Mouse (Mus musculus): ENCODE data around the gene Pum1. TPM values are rescaled to one million over a fixed set of nuclear protein-coding genes. Genes with fewer than 3 reads are reported as not detected.

Gene Pum1
- total RNA-seq, 1 experiment from 2014 or later = 44.2 TPM

DNA sequence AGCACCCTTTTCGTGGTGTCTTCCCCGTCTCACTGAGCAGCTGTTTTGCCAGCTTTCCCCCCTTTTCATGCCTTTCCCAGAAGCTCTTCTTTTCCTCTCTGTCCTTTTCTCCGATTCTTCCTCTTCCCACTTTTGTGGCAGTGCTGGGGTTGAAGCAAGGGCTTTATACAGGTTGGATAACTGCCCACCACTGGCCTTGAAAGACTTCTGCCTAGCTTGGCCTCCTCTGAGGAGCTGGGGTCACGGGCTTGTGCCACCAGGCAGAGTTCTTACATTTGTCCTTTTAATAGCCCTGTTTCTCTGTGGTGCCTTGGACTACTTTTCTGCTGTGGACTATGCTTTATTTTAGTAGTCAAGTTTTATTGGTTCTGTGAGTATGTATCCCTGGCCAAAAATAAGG, 103.8 kb downstream of the Pum1 start:
- no peak for ATAC-seq (replicated peaks; ENCODE audit: insufficient number of reproducible peaks, low FRiP score, low TSS enrichment, poor library complexity, severe bottlenecking)

DNA sequence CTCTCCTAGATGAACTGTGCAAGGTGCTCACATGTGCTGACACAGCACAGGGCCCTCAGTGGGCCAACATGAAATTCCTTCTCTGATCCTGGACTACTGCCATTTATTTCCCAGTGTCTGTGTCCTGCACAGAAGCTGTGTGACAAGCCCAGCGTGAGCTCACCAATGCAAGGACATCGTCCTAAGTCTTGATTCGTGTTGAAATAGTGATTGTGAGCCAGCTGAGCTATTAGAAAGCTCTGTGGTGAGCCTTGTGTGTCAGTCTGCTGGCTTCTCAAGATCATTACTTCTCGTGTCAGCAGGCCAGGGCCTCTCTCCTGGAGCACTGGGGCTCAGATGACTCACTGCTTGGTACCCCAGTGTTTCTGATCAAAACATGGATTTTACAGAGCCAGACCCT, 110.8 kb downstream of the Pum1 start:
- no peak for ATAC-seq (replicated peaks; ENCODE audit: insufficient number of reproducible peaks, low FRiP score, low TSS enrichment, poor library complexity, severe bottlenecking)

DNA sequence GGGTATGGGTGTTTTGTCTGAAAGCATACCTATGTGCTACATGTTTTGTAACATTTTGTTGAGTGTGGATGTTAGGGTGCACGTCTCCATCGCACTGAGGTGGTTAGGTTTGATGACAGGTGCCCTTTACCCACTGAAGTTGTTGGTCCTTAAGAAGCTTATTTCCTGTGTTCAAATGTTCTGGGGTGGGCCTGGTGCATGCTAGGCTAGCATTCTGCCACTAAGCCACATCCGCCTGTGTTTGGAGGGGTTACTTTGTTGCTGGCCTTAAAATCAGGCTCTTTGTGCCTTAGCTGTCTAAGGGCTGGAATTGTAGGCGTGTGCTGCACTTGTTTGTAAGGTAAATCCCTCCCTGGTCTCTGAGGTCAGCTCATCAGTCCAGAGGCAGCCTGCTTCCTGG, 111.7 kb downstream of the Pum1 start:
- ATAC-seq (replicated peaks; ENCODE audit: insufficient number of reproducible peaks, low FRiP score, low TSS enrichment, poor library complexity, severe bottlenecking) = no peak

DNA sequence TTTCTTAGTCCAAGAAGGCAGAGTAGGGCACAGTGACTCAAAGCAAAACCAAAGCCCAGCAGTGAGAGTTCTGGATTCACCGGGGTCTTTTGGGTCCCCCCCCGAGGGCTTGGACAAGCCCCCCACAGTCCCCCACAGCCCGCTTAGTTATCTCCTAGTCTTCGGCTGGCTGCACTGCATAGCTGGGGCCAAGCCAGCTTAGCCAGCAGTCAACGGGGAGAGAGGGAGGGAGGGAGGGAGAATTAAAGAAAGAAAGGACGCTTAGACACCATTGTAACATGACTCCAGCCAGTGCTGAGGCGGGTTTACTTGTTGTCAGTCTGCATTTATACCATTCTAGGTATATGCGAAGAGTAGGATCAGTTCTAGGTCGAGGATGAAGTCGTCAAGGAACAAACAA, 114.5 kb downstream of the Pum1 start:
- no peak for ATAC-seq (replicated peaks; ENCODE audit: insufficient number of reproducible peaks, low FRiP score, low TSS enrichment, poor library complexity, severe bottlenecking)

DNA sequence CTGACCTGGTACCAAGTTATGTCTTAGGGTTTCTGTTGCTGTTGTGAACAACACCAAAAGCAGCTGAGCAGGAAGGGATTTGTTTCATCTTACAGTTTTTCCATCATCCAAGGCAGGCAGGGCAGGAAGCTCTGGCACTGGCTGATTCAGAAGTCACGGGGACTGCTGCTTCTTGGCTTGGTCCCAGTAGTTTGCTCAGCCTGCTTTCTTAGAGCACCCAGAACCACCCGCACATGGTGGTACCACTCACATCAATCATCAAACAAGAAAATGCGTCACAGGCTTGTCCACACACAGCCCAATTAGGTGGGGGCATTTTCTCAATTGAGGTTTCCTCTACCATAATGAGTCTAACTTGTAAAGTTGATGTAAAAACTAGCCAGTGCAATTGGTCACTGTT, 115.9 kb downstream of the Pum1 start:
- no peak for ATAC-seq (replicated peaks; ENCODE audit: insufficient number of reproducible peaks, low FRiP score, low TSS enrichment, poor library complexity, severe bottlenecking)

DNA sequence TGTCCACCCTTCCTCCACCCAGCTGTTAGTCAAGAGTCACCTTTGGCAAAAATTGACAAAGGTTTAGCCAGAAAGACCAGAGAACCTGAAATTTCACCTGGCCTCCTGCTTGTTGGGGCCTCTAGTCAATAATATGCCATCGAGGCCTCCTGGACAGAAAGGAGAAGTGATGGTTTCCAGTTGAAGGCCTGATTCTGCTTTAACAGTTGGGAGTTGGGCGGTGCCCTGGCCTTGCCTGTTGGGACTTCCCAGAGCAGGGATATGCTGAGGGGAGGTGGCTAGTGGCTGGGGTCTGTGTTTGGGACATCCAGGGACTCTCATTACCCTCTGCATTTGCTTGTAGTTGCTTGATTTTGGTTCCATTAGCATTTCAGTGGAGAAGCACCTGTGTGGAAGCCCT, 119.4 kb downstream of the Pum1 start:
- ATAC-seq (replicated peaks; ENCODE audit: insufficient number of reproducible peaks, low FRiP score, low TSS enrichment, poor library complexity, severe bottlenecking) = 0 out of 2 replicates have a peak, but pooled peaks have one; percentile 24

DNA sequence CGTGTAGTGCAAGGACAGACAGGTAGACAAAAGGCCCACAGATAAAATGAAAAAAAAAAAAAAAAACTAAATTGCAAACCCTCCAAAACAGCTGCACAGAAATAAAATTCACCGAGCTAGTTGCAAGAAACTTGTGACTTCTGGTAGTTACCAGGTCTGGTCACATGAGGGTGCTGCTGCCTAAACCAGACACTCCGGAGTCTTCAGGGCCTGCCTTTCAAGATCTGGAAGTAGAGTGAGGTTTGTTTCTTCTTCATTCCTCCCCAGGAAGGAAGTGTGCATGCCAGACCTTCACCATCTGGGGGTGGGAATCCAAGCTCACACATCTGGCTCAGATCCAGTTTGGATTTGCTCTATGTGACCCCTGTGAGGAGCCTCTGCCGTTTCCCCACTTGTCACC, 121.6 kb downstream of the Pum1 start:
- ATAC-seq (replicated peaks; ENCODE audit: insufficient number of reproducible peaks, low FRiP score, low TSS enrichment, poor library complexity, severe bottlenecking) = 0 out of 2 replicates have a peak, but pooled peaks have one; percentile 29

DNA sequence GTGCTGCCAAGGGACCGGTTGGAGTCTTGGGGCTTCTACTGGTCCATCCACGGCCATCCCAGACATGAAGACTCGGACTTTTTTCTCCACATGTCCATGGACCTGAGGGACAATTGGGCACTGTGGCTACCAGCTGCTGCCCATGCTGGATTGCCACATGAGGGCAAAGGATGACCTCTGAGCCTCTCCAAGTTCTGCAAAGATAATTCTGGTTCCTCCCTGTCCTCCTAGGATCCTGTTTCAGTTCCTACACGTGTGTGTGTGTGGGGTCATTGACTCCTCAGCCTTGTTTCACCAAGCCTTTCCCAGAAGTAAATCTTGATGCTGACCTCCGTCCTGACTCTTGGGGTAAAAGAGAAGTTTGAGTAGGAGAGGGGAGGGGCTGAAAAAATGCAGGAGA, 124.4 kb downstream of the Pum1 start:
- ATAC-seq (replicated peaks; ENCODE audit: insufficient number of reproducible peaks, low FRiP score, low TSS enrichment, poor library complexity, severe bottlenecking) = peak; percentile 64

DNA sequence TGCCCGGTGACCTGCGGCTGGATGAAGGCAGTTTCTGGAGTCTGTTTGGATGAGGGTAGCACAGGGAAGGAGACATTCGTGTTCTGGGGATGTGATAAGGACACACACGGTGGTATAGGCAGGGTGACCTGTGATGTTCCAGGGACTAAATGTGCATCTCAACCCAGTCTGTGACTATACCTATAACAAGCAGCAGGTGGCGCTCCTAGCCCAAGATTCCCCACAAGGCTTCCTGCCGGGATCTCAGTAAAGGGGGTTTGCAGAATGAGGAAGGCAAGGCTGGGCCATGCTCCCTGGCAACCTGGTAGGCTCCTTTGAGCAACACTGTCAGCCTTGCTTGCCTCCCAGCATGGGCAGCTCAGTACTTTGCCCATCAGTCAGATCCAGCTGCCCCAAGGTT, 127.1 kb downstream of the Pum1 start:
- peak; percentile 48 for ATAC-seq (replicated peaks; ENCODE audit: insufficient number of reproducible peaks, low FRiP score, low TSS enrichment, poor library complexity, severe bottlenecking)

DNA sequence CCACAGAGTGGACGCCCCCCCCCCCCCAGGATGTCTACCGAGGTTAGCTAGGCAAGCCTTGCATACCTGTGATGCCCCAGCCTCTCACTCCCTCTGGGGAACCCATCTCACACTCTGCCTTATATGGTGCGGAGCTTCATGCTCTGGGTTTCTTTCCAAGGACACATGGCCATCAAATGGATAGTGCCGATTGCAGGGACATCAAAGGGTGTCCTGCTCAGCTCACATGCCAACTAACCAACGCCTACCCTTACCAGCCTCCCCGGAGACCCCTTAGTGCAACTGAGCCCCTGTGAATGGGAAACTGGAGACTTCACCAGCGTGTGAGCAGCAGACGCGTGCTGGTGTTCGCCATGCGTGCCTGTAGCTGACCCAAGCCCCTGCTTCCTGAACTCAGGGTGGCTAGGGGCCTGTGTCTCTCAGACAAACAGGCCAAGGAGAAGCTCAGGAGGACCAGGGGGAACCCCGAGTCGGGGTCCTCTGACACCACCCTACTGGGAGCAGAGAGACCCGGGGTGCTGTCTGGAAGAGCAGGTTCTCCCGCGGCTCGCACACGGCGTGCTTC, 128.8 kb downstream of the Pum1 start:
- no peak for ATAC-seq (replicated peaks; ENCODE audit: insufficient number of reproducible peaks, low FRiP score, low TSS enrichment, poor library complexity, severe bottlenecking)

DNA sequence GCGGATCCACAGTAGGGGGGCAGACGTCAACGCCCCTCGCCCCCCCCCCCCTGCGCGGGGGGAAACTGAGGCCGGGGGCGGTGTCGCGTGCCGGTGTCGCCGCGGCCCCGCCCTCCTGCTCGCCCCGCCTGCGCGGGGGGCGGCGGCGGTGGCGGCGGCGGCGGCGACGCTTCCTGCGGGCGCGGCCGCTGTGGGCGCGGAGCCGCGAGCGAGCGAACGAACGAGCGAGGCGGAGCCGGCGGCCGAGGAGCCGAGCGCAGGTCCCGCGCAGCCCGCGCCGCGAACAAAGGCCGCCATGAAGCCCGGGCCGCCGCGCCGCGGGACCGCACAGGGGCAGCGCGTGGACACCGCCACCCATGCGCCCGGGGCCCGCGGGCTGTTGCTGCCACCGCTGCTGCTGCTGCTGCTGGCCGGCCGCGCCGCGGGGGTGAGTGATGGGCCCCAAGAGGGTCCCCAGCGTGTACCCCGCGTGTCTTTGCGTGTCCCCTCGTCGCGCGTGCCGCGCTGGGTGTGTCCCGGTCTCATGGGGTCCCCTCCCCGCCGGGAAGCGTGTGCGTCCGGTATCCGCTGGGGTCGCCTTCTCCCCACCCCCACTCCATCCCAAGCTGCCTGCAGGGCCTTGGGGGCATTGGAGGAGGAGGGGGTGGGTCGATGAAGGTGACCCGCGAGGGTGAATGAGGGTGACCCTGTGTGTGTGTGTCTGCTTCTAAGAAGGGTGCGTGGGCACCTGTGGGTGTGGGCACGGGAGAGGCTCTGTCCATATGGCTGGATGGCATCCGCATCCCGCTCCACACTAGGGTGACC, 129.5 kb downstream of the Pum1 start, which contains the start of gene Sdc3:
Sdc3 (plus strand) TSS at position 162 of the 804 bp plus-strand sequence.
- no peak for ATAC-seq (replicated peaks; ENCODE audit: insufficient number of reproducible peaks, low FRiP score, low TSS enrichment, poor library complexity, severe bottlenecking)

DNA sequence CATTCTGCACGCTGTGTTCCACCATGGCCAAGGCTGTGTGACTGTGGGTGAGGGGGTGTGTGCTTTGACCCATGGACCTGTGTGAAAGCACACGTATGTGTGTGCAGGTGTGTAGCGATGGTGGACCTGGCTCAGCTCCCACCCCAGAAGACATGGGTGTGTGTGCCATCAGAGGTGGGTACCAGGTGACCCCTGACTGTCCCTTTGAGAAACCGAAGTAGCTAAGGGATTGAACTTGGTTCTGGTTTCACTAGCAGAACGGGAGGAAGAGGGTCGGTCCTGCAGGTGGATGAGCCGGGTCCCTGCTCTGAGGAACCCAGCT, 130.0 kb downstream of the Pum1 start:
- ATAC-seq (replicated peaks; ENCODE audit: insufficient number of reproducible peaks, low FRiP score, low TSS enrichment, poor library complexity, severe bottlenecking) = no peak

DNA sequence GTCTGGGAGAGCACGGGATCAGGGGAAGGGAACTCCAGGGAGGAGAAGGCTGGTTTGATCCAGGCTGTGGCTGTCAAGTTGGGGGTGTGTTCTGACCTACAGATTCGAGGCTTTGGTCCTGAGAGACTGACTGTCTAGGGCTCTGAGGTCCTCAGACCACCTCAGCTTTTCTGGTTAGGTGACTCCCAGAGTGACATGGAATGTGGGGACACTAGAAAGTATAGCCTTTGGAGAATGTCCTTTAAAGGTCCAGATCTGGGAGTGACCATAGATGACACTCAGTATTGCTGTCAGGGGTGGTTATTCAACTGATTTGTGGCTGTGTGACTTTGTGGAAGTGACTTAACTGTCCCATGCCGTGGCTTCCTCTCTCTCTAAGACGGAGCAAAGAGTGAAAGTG, 131.7 kb downstream of the Pum1 start:
- peak; percentile 20 for ATAC-seq (replicated peaks; ENCODE audit: insufficient number of reproducible peaks, low FRiP score, low TSS enrichment, poor library complexity, severe bottlenecking)

DNA sequence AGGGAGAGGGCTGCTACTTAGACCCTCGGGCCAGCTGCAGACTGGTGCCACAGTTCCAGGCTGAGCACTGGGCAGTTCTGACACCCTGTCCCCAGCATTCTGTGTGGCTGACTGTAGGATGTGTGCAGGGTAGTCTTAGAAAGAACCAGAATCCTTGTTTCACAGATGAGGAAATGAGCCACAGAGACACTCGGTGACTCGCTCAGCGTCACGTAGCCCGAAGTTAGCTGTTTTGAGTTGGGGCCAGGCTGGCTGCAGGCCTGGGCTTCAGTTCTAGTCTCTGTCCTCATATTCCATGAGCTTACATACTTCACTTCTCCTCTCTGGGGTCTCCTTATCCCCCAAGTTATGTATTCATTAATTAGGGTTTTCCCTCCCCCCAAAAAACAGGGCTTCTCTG, 132.8 kb downstream of the Pum1 start:
- ATAC-seq (replicated peaks; ENCODE audit: insufficient number of reproducible peaks, low FRiP score, low TSS enrichment, poor library complexity, severe bottlenecking) = no peak

DNA sequence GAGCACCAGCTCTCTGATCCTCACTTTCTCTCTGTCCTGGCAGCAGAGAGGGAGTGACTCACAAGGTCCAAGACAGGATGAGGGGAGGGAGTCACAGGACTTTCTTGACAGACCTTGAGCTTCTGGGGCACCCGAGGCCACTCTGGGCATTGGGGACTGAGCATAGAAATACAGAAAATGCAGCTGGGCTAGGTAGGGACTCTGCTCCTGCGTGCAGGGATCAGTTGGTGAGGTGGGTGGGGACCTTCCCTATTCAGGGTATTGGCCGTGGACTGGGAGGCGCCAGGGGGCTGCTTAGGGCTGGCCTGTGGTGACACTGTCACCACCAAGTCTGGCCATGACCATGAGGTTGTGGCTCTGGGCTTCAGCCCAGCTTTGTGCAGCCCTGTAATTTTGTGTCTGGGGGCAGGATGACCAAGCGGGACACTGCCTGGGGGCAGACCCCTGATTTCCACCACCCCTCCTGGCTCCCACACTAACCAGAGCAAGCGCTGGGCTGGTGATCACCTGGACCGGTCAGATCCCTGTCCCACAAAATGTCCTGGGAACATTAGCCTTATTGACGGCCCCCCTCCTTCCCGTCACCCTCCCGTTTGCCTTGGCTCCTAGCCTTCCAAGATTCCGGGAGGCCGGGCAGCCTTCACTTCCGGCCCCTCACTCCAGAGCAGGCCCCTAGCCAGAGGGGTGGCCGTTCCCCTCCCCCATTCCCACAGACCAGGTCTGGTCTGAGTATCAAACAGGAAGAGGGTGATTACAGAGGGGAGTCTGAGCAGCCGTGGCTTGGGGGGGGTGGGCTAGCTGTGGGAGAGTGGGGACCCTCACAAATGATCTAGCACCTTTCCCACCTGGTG, 134.3 kb downstream of the Pum1 start:
- no peak for ATAC-seq (replicated peaks; ENCODE audit: insufficient number of reproducible peaks, low FRiP score, low TSS enrichment, poor library complexity, severe bottlenecking)

DNA sequence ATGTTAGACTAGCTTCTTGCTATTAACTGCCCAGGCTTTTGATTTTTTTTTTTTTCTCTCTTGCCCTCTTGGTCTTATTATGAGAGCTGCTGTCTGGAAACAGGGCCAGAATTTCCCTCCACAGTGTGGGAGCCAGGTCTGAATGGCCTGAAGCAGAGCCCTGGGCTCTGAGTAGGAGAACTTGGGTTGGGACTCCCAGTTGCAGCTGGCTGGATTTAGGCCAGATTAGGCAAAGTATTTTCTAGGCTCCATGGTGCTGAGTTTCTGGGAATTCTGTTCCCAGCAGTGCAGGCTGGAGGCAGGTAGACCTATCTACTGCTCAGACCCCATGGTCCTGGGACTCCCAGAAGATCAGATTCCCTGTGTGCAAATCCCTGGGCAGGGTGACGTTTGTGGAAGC, 135.3 kb downstream of the Pum1 start:
- ATAC-seq (replicated peaks; ENCODE audit: insufficient number of reproducible peaks, low FRiP score, low TSS enrichment, poor library complexity, severe bottlenecking) = no peak

DNA sequence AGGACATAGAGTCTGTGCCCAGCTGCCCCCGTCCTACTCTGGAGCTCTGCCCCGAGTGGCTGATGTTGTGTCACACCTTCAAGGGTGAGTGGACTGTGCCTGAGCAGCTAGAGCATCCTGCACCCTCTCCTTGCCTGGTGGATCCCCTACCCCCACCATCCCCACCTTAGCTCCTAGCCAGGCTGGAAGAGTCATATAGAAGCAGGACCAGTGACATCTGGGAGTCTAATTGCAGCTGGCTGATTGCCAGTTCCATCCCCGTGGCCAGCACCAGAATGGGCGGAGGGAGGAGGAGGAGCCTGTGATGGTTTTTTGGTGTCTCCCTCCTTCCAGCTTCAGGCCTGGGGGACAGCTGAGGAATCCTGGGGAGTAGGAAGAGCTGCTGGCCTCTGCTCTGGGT, 136.0 kb downstream of the Pum1 start:
- no peak for ATAC-seq (replicated peaks; ENCODE audit: insufficient number of reproducible peaks, low FRiP score, low TSS enrichment, poor library complexity, severe bottlenecking)

DNA sequence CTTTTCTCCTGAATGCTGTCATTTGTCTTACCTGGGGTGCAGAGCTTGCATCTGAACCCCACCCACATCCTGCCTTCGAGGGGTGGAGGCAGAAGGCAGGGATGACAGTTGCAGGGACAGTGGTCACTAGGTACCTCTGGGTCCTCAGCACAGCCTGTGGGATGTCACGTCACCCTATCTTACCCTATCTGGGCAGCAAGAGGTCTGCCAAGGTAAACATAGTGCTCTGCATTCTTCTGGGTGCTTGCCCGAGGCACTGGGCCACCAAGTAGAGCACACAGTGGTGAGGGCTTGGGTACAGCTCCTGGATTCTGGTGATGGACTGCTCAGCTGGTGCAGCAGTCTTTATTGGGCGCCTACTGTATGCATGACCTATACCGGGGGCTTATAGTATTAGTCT, 136.5 kb downstream of the Pum1 start:
- no peak for ATAC-seq (replicated peaks; ENCODE audit: insufficient number of reproducible peaks, low FRiP score, low TSS enrichment, poor library complexity, severe bottlenecking)

DNA sequence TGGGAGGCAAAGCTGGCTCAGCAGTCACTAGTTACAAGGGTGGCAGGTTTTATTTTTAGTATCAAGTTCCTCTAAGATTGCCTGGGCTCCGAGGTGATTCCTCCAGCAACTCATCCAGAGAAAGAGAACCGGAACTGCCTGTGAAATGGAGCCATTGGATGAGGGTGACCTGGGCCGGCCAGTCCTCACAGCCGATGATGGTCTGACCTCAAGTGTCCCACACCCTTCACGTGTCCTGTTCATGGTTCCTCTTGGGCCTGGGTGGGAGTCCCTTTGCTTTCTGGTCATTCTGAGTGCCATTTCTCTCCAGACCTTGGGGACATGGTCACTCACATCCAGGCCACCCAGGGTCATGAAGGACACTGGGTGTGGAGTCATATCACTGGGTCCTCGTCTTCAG, 137.0 kb downstream of the Pum1 start:
- ATAC-seq (replicated peaks; ENCODE audit: insufficient number of reproducible peaks, low FRiP score, low TSS enrichment, poor library complexity, severe bottlenecking) = peak; percentile 74

DNA sequence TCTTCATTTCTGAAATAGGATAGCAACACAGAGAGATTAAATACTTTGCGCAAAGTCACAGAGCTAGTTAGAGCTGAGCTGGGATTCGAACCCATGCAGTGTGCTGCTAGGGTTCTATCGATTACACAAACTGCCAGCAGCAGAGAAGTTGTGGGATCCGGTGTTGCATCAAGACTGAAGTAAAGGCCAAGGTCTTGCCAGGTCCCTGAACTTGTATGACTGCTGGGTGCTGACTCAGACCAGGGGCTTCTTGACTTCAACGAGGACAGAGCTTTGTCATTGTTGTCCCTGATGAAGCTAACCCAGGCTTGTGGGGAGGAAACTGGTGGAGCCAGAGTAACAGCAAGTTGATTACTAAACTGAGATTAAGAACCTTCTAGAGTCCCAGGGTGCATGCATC, 138.1 kb downstream of the Pum1 start:
- ATAC-seq (replicated peaks; ENCODE audit: insufficient number of reproducible peaks, low FRiP score, low TSS enrichment, poor library complexity, severe bottlenecking) = peak; percentile 30

Measured in monocyte, adult 5-6 weeks (primary cell).